Mouse (Mus musculus): ENCODE measurements around the gene Emg1.

DNA sequence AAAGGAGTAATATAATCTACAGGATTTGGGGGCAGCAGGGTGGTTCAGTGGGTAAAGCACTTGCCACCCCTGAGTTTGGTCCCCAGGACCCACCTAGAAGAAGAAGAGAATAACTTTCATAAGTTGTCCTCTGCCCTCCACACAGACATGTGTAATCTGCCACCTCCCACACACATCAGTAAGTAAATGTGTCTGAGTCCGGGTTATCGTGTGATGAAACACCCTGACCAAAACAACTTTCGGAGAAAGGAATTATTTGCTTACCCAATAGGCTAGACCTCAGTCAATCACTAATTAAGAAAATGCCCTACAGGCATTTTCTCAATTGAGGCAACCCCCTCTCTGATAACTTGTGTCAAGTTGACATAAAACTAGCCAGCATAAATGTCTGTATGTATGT, 21.5 kb downstream of the Emg1 start:
- TF ChIP-seq GATA1 (IDR thresholded peaks at IDR 0.05; ENCODE audit: low read length), result no peak
- no peak for TF ChIP-seq TAL1 (IDR thresholded peaks at IDR 0.05; ENCODE audit: low read length)
